Mouse (Mus musculus): ENCODE results near the gene Zfp92. TPM values are rescaled to one million over a fixed set of nuclear protein-coding genes. Genes with fewer than 3 reads are reported as not detected.
"Not testable (repeated sequence)": the region's sequence is repeated elsewhere in the genome, so short reads cannot be mapped to it uniquely, and the experiment has no call there.

The Zfp92 gene
- 0.19 and 0.24 TPM in 2 replicates for total RNA-seq (2021)
- long read RNA-seq, full-length matches to known transcripts, result 1 of 1 reads
- long read RNA-seq, partial matches to known transcripts, result 0 of 1 reads
- long read RNA-seq, other reads (novel, unspliced or antisense), result 0 of 1 reads

GRCm38 (mm10) chrX:73410880-73411517 lies at the start of gene Zfp92:
Gene Zfp92 (plus strand): TSS chrX:73411096.
- DNase-seq, result peak; percentile 17

GRCm38 (mm10) chrX:73363291-73363690 lies 47.6 kb upstream of the Zfp92 start:
- no peak for DNase-seq

GRCm38 (mm10) chrX:73384419-73384818 lies 26.5 kb upstream of the Zfp92 start:
- no peak for DNase-seq

GRCm38 (mm10) chrX:73384924-73385323 lies 26.0 kb upstream of the Zfp92 start:
- DNase-seq, result no peak

GRCm38 (mm10) chrX:73391481-73391880 lies 19.4 kb upstream of the Zfp92 start:
- DNase-seq, result no peak

- peak; percentile 46 for DNase-seq
Measured at GRCm38 (mm10) chrX:73396446-73396845, 14.4 kb upstream of the Zfp92 start.

GRCm38 (mm10) chrX:73398636-73399035 lies 12.3 kb upstream of the Zfp92 start, which contains the start of gene Gm18336:
Gene Gm18336 (minus strand): TSS chrX:73398736.
- DNase-seq, result not testable (repeated sequence)

- no peak for DNase-seq
Measured at GRCm38 (mm10) chrX:73400951-73401350, 9.9 kb upstream of the Zfp92 start.

- DNase-seq, result no peak
Measured at GRCm38 (mm10) chrX:73401616-73402015, 9.3 kb upstream of the Zfp92 start.

- DNase-seq, result no peak
Measured at GRCm38 (mm10) chrX:73412767-73413166, 1.9 kb downstream of the Zfp92 start.

- DNase-seq, result no peak
Measured at GRCm38 (mm10) chrX:73430036-73430435, 19.1 kb downstream of the Zfp92 start.

GRCm38 (mm10) chrX:73432850-73433249 lies 22.0 kb downstream of the Zfp92 start:
- no peak for DNase-seq

GRCm38 (mm10) chrX:73435252-73435651 lies 24.4 kb downstream of the Zfp92 start, which contains the start of gene Trex2:
Gene Trex2 (minus strand): TSS chrX:73435344.
- no peak for DNase-seq

GRCm38 (mm10) chrX:73441428-73441827 lies 30.5 kb downstream of the Zfp92 start:
- no peak for DNase-seq

- peak; percentile 69 for DNase-seq
Measured at GRCm38 (mm10) chrX:73451949-73452348, 41.1 kb downstream of the Zfp92 start.

GRCm38 (mm10) chrX:73458877-73459392 lies 48.0 kb downstream of the Zfp92 start, which contains the start of gene Haus7:
Gene Haus7 (minus strand): TSS chrX:73459044.
- DNase-seq, result peak; percentile 87

- DNase-seq, result no peak
Measured at GRCm38 (mm10) chrX:73460792-73461191, 49.9 kb downstream of the Zfp92 start.

- peak; percentile 39 for DNase-seq
Measured at GRCm38 (mm10) chrX:73465483-73466186, 54.7 kb downstream of the Zfp92 start.

- no peak for DNase-seq
Measured at GRCm38 (mm10) chrX:73467446-73468241, 56.7 kb downstream of the Zfp92 start.

- DNase-seq, result no peak
Measured at GRCm38 (mm10) chrX:73468330-73468729, 57.4 kb downstream of the Zfp92 start.

GRCm38 (mm10) chrX:73468752-73469151 lies 57.9 kb downstream of the Zfp92 start:
- DNase-seq, result no peak

GRCm38 (mm10) chrX:73471764-73472163 lies 60.9 kb downstream of the Zfp92 start:
- no peak for DNase-seq
